Mouse (Mus musculus): Measurements from ENCODE around the gene Adamts12.

GRCm38 (mm10) chr15:11339467-11340180, 275.0 kb downstream of the Adamts12 start:
- TF ChIP-seq POLR2A (IDR thresholded peaks at IDR 0.05; ENCODE audit: low read depth, low read length) (no peak), E2F4 (IDR thresholded peaks at IDR 0.05; ENCODE audit: insufficient replicate concordance, low read depth, low read length) (no peak), CTCF (conservative IDR thresholded peaks at IDR 0.05 in 1 of 2, IDR thresholded peaks at IDR 0.05 in 1 of 2; ENCODE audit: low read depth in 2 of 2, low read length in 2 of 2) (no peak), PAX5 (IDR thresholded peaks at IDR 0.05; ENCODE audit: low read length) (no peak), EP300 (IDR thresholded peaks at IDR 0.05; ENCODE audit: low read length) (no peak), RCOR1 (conservative IDR thresholded peaks at IDR 0.05; ENCODE audit: low read depth, low read length) (no peak), MAX (IDR thresholded peaks at IDR 0.05; ENCODE audit: low read length) (no peak), ZNF384 (IDR thresholded peaks at IDR 0.05; ENCODE audit: low read depth, low read length) (no peak), HCFC1 (IDR thresholded peaks at IDR 0.05; ENCODE audit: low read depth, low read length) (no peak), CHD2 (IDR thresholded peaks at IDR 0.05; ENCODE audit: low read length) (no peak)
